Mouse (Mus musculus) neural tube, embryonic 12.5 days (tissue): ENCODE data around the gene Fam122a. TPM values are rescaled to one million over a fixed set of nuclear protein-coding genes. Genes with fewer than 3 reads are reported as not detected.

Experiments used
- ATAC-seq: fragments of 200-750 bp; cut with Nextera tagmentation; 2 replicates; pipeline ENCODE4 v1.8.0; 2017; ENCODE audit warnings: low read depth, mild to moderate bottlenecking, moderate TSS enrichment, moderate library complexity; ENCODE audit not compliant: low FRiP score
- H3K27ac ChIP-seq: fragments of 300-500 bp; sonication (generic); 2 replicates; pipeline ENCODE4 v1.5.1; 2016
- H3K27me3 ChIP-seq: fragments of 300-500 bp; sonication (generic); replicated peaks from 2 replicates; pipeline ENCODE4 v1.6.1; 2016; ENCODE audit warnings: mild to moderate bottlenecking
- H3K36me3 ChIP-seq: fragments of 300-500 bp; sonication (generic); 2 replicates; pipeline ENCODE4 v1.6.1; 2016; ENCODE audit warnings: mild to moderate bottlenecking
- H3K4me1 ChIP-seq: fragments of 300-500 bp; sonication (generic); 2 replicates; pipeline ENCODE4 v1.6.1; 2016
- H3K4me2 ChIP-seq: fragments of 300-500 bp; sonication (generic); replicated peaks from 2 replicates; pipeline ENCODE4 v1.6.1; 2016; ENCODE audit warnings: mild to moderate bottlenecking
- H3K4me3 ChIP-seq: fragments of 300-500 bp; sonication (generic); 2 replicates; pipeline ENCODE4 v1.5.1; 2016
- H3K9ac ChIP-seq: fragments of 300-500 bp; sonication (generic); 2 replicates; pipeline ENCODE4 v1.6.1; 2016; ENCODE audit warnings: mild to moderate bottlenecking
- H3K9me3 ChIP-seq: fragments of 300-500 bp; sonication (generic); 2 replicates; pipeline ENCODE4 v1.6.1; 2016; ENCODE audit warnings: mild to moderate bottlenecking
- WGBS: fragments of 180-500 bp; shearing (Covaris S2); methylation state at CpG from one replicate; pipeline ENCODE4 v1.1.7; 2016; 5-methylcytosine and 5-hydroxymethylcytosine counted together
- polyA plus RNA-seq: library from polyadenylated mRNA; unstranded; fragments of >200 nt; fragmentation: Nextera tagmentation; extraction: Ambion mirVana; gene quantifications from 2 replicates; pipeline ENCODE4 v1.2.1, GENCODE M21; 2016

Fam122a gene
- polyA plus RNA-seq, 1 experiment from 2014 or later, result 68.7 TPM

DNA sequence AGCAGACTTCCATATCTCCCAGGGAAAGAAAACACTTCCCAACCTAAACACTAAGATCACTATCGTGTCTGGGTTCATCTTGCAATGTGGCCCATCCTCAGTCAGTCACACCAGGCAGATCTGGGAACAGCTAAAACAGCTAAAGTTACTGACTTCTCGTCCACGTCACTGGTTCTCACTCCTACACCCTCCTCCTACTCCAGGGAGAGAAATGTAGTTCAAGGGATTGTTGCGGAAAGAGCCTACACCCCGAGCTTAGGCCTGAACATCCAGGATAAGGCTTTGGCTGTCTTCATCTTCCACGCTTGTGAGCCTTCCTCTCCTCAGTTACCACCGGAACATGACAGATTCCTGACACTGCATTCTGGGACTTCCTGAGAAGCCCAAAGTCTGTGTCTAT lies 34.8 kb upstream of the Fam122a start:
- no peak overlapping the region for H3K4me2 ChIP-seq
- H3K27ac ChIP-seq, result no peak overlapping the region
- no peaks in the 10 kb centered on the region for H3K9me3 ChIP-seq
- 89% methylated on average over 7 of the region's 7 CpGs for WGBS
- peaks cover 8% of the 10 kb centered on the region for H3K4me1 ChIP-seq
- no peaks in the 10 kb centered on the region for H3K36me3 ChIP-seq
- H3K9ac ChIP-seq, result no peak overlapping the region
- ATAC-seq, result no peak
- H3K4me3 ChIP-seq, result no peak overlapping the region
- no peaks in the 10 kb centered on the region; the same call in 1 of the 2 replicates for H3K27me3 ChIP-seq

- Histone ChIP-seq H3K27me3 (no peaks in the 10 kb centered on the region; the same call in 1 of the 2 replicates), H3K4me1 (peaks cover 8% of the 10 kb centered on the region), H3K36me3 (no peaks in the 10 kb centered on the region), H3K4me3 (no peak overlapping the region), H3K9me3 (no peaks in the 10 kb centered on the region), H3K27ac (no peak overlapping the region), H3K4me2 (no peak overlapping the region), H3K9ac (no peak overlapping the region)
- WGBS, result 77% methylated on average over 6 of the region's 6 CpGs
- ATAC-seq, result no peak
Observed at GRCm38 (mm10) chr19:24509391-24509790, 32.2 kb upstream of the Fam122a start.

DNA sequence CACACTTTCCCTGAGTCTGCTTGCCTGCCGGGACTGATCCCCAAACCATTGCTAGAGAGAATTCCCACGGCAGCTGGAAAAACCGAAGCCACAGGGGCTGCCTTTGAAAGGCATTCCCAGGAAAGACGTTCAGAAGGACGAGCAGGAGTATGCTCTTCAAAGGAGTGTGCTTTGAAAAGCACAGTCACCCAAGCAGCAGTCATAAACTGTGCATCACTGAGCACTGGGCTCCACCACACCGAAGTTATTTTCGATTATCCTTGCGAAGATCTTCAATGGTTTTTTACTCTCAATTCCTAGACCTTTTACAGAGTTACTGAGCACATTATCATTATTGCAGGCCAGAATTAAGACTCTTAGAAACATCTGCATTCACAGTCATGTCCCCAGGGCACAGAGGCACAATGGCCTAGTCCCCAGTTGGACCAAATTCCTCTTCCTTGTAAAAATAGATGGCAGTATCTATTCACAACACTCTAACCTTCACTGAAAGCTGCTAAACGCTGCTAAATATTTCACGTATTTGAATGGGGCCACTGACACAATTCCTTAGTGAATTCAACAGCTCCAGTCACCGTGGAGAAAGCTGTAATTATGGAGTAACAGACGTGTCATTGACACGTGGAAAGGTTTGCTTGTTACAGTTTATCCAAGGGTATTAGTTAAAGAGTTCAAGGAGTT lies 31.1 kb upstream of the Fam122a start:
- peak overlapping the region; percentile 6; the same call in 1 of the 2 replicates for H3K4me2 ChIP-seq
- H3K4me1 ChIP-seq, result peaks cover 8% of the 10 kb centered on the region
- H3K27me3 ChIP-seq, result no peaks in the 10 kb centered on the region; the same call in 1 of the 2 replicates
- H3K9ac ChIP-seq, result no peak overlapping the region
- ATAC-seq, result peak; percentile 74
- no peaks in the 10 kb centered on the region for H3K36me3 ChIP-seq
- H3K27ac ChIP-seq, result no peak overlapping the region
- WGBS, result 14% methylated on average over 13 of the region's 13 CpGs
- H3K4me3 ChIP-seq, result no peak overlapping the region
- H3K9me3 ChIP-seq, result no peaks in the 10 kb centered on the region

DNA sequence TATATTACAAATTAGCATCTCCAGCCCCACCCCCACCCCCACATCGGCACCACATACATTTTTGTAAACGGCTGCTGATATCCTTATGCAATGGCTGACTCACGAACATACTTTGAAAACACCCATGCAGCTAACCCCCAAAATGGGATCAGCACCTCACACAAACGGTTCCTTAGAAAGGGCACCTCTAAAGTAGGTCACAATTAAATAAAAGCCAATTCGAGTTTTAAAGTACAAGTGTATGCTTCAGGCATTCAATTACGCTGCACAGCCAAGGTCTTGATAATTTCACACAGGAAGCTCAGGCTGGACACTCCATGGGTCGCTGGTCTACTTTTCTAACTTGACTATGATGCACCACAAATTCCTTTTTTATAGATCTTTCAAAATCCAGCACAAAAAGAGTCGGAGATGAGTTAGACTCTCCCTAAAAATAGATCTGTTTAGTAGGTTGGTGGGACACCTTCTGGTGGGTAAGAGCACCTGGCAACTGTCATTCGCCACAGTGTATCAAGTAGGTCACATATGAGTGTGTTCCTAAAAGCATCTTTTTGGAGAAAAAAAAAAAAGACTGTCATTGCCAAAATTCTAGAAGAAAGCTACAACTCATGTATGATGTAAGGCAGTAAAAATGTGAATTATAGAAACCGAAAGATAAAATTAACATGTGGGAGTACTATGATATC lies 25.7 kb upstream of the Fam122a start:
- no peaks in the 10 kb centered on the region for H3K9me3 ChIP-seq
- H3K4me3 ChIP-seq, result no peak overlapping the region
- no peak overlapping the region for H3K27ac ChIP-seq
- no peaks in the 10 kb centered on the region for H3K4me1 ChIP-seq
- H3K4me2 ChIP-seq, result no peak overlapping the region
- H3K9ac ChIP-seq, result no peak overlapping the region
- ATAC-seq, result no peak
- H3K36me3 ChIP-seq, result no peaks in the 10 kb centered on the region
- WGBS, result 91% methylated on average over 10 of the region's 10 CpGs
- H3K27me3 ChIP-seq, result no peaks in the 10 kb centered on the region

- Histone ChIP-seq H3K4me3 (no peak overlapping the region), H3K4me1 (no peaks in the 10 kb centered on the region), H3K4me2 (no peak overlapping the region), H3K27ac (no peak overlapping the region), H3K9ac (no peak overlapping the region), H3K27me3 (no peaks in the 10 kb centered on the region), H3K36me3 (no peaks in the 10 kb centered on the region), H3K9me3 (no peaks in the 10 kb centered on the region)
- no peak for ATAC-seq
Observed at GRCm38 (mm10) chr19:24501525-24501924, 24.4 kb upstream of the Fam122a start.

DNA sequence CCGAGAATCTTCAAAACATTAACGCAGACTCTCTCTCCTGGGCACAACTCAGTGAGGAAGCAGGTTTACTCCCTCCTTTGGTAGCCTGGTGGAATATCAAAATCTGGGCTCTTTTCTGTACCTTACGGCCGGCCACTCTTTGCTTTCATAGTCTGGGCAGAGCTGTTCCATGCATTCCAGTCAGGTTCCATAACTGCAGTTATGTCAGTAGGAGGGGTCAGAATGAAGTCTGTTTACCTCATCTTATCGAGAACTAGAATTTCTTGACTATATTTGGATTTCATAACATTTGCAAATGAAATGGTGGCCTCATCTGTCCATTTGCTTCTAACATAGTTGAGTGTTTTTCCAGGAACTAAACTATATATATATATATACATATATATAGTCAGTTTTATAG lies 23.3 kb upstream of the Fam122a start:
- H3K4me2 ChIP-seq, result no peak overlapping the region
- no peak for ATAC-seq
- no peak overlapping the region for H3K27ac ChIP-seq
- no peak overlapping the region for H3K9ac ChIP-seq
- H3K4me3 ChIP-seq, result no peak overlapping the region
- H3K9me3 ChIP-seq, result no peaks in the 10 kb centered on the region
- H3K27me3 ChIP-seq, result no peaks in the 10 kb centered on the region
- H3K4me1 ChIP-seq, result no peaks in the 10 kb centered on the region
- H3K36me3 ChIP-seq, result no peaks in the 10 kb centered on the region
- WGBS, result 90% methylated on average over 5 of the region's 5 CpGs

GRCm38 (mm10) chr19:24499291-24499690 lies 22.1 kb upstream of the Fam122a start:
- H3K36me3 ChIP-seq, result no peaks in the 10 kb centered on the region
- H3K4me3 ChIP-seq, result no peak overlapping the region
- no peak overlapping the region for H3K9ac ChIP-seq
- no peak for ATAC-seq
- H3K4me2 ChIP-seq, result no peak overlapping the region
- H3K27ac ChIP-seq, result no peak overlapping the region
- H3K9me3 ChIP-seq, result no peaks in the 10 kb centered on the region
- 84% methylated on average over 3 of the region's 3 CpGs for WGBS
- no peaks in the 10 kb centered on the region for H3K27me3 ChIP-seq
- no peaks in the 10 kb centered on the region for H3K4me1 ChIP-seq

DNA sequence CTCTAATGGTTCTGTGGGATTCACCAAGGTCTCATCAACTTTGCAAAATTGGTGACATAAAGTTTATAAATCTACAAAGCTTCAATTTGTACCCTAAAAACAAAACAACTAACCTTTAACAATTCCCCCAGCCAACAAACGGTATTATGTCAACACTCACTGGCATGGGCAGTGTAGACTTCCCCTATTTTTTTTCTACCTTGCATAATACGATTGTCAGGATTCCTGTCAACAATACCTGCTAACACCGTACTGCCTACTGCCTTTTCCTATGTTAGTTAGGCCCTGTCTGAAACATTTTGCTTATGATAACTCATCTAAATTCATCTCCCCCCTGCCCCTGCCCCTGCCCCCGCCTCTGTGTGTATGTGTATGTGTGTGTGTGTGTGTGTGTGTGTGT lies 16.7 kb upstream of the Fam122a start:
- H3K4me3 ChIP-seq, result no peak overlapping the region
- no peaks in the 10 kb centered on the region for H3K4me1 ChIP-seq
- H3K36me3 ChIP-seq, result no peaks in the 10 kb centered on the region
- no peak overlapping the region for H3K9ac ChIP-seq
- H3K9me3 ChIP-seq, result no peaks in the 10 kb centered on the region
- no peak for ATAC-seq
- no peak overlapping the region for H3K4me2 ChIP-seq
- WGBS, result 87% methylated on average over 4 of the region's 4 CpGs
- H3K27me3 ChIP-seq, result no peaks in the 10 kb centered on the region
- no peak overlapping the region for H3K27ac ChIP-seq

DNA sequence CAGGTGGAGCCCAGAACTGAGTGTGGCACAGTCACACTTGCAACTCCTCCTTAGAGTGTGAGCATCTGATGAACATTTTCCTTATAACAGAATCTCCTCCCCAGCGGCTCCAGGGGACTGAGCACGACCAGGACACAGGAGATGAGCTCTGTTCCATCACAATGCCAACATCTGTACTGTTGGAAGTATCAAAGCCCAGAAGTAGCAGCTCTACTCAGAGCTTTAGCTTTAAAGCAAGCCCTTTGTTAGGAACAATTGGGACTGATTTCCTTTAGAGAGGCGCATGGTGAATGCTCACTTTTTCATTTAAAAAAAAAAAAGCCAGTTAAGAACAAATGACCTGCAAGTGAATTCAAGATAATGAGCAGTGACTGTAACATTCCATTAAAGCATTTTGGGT lies 14.7 kb upstream of the Fam122a start:
- no peak overlapping the region for H3K9ac ChIP-seq
- WGBS, result 17% methylated on average over 3 of the region's 3 CpGs
- no peaks in the 10 kb centered on the region for H3K36me3 ChIP-seq
- no peak overlapping the region for H3K4me3 ChIP-seq
- no peak overlapping the region for H3K4me2 ChIP-seq
- no peak for ATAC-seq
- no peak overlapping the region for H3K27ac ChIP-seq
- H3K27me3 ChIP-seq, result no peaks in the 10 kb centered on the region
- no peaks in the 10 kb centered on the region for H3K9me3 ChIP-seq
- no peaks in the 10 kb centered on the region for H3K4me1 ChIP-seq

GRCm38 (mm10) chr19:24490275-24490674 lies 13.1 kb upstream of the Fam122a start:
- H3K9me3 ChIP-seq, result no peaks in the 10 kb centered on the region
- H3K36me3 ChIP-seq, result no peaks in the 10 kb centered on the region
- no peak overlapping the region for H3K27ac ChIP-seq
- H3K27me3 ChIP-seq, result no peaks in the 10 kb centered on the region
- no peak overlapping the region for H3K9ac ChIP-seq
- no peaks in the 10 kb centered on the region for H3K4me1 ChIP-seq
- H3K4me2 ChIP-seq, result no peak overlapping the region
- ATAC-seq, result no peak
- no peak overlapping the region for H3K4me3 ChIP-seq
- WGBS, result 79% methylated on average over 5 of the region's 5 CpGs

DNA sequence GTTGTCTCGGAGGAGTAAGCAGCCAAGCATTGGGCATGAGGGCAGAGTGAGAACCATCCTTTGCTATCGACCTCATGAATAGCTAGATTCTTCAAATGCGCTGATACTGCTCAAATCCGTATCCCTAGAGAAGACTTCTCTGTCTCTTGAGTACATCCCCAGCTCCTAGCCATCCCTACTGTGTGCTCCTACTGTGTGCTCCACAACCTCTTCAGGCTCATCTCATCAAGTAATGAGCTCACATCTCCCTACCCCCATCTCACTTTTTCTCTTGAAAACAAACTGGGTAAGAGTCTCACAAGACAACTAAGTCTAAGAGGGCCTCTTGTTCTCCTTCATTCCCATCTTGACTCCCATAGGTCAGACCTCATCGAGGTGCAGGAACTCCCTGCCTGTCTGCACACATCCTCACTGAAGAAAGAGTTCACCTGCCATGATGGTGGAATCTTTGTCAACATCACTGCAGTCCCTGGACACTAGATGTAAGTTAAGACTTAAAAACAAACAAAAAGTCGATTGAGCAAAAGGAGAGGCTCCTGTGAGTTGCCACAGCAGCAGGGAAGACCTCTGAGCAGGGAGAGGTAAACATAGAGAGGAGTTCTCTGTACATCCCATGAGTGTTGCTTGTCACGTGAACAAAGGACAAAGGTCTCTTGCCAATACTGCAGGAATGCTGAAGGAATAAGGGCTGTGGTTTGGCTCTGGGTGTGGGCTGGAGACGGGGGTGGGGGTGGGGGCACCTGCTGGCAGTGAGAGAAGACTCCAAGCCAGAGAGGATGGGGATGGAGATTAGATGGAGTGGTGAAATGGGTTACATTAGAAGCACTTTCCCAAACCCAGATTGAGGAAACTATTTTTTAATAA lies 9.5 kb upstream of the Fam122a start:
- WGBS, result 83% methylated on average over 8 of the region's 8 CpGs
- Histone ChIP-seq H3K27ac (no peak overlapping the region), H3K36me3 (no peaks in the 10 kb centered on the region), H3K4me2 (no peak overlapping the region), H3K4me3 (no peak overlapping the region), H3K27me3 (no peaks in the 10 kb centered on the region), H3K9me3 (no peaks in the 10 kb centered on the region), H3K9ac (no peak overlapping the region), H3K4me1 (no peaks in the 10 kb centered on the region)
- ATAC-seq, result no peak

GRCm38 (mm10) chr19:24484612-24485194 lies 7.5 kb upstream of the Fam122a start:
- ATAC-seq, result no peak
- 81% methylated on average over 3 of the region's 4 CpGs for WGBS
- no peaks in the 10 kb centered on the region for H3K27me3 ChIP-seq
- H3K9ac ChIP-seq, result no peak overlapping the region
- no peak overlapping the region for H3K4me3 ChIP-seq
- H3K4me2 ChIP-seq, result no peak overlapping the region
- no peak overlapping the region for H3K27ac ChIP-seq
- H3K4me1 ChIP-seq, result no peaks in the 10 kb centered on the region
- no peaks in the 10 kb centered on the region for H3K36me3 ChIP-seq
- no peaks in the 10 kb centered on the region for H3K9me3 ChIP-seq
